Mouse (Mus musculus) bone marrow, adult 2 months (tissue): ENCODE results near the gene Dpp10.

Source experiments
- CTCF ChIP-seq: fragments of 200-500 bp; IDR thresholded peaks from 2 replicates; pipeline ENCODE4 v1.5.1; 2011; ENCODE audit warnings: low read length, control low read depth; ENCODE audit not compliant: control insufficient read depth, insufficient read depth
- POLR2A ChIP-seq: fragments of 200-500 bp; IDR thresholded peaks from 2 replicates; pipeline ENCODE4 v1.6.1; 2011; ENCODE audit warnings: low read depth, mild to moderate bottlenecking, control low read depth, low read length, borderline replicate concordance; ENCODE audit not compliant: control insufficient read depth

DNA sequence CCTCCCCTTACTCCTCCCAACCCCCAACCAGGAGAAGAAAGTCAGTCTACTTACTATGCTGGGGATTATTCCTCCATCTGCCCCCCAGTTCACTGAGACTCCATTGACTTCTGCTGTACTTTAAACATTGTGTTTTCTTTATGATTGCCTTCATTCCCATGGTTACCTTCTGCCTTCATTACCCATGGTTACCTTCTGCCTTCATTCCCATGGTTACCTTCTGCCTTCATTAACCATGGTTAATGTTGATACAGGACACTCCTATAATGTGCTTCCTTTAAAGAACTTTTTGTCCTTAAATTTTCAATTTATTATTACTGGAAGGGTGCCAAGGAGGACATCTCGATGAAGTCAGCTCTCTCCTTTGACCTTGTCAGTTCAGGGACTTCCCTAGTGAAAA lies 158.1 kb downstream of the Dpp10 start:
- TF ChIP-seq POLR2A, result no peak
- TF ChIP-seq CTCF, result no peak
